Mouse (Mus musculus) heart, postnatal 0 days (tissue): Measurements from ENCODE around the gene Pacsin1.
A peak's percentile ranks its signal among the peaks of the same experiment; 100 is the strongest.

Experiments
- CTCF ChIP-seq: IDR thresholded peaks from 2 replicates; pipeline ENCODE4 v1.5.1; 2016; ENCODE audit warnings: antibody characterized with exemption, control low read depth, low read depth
- EP300 ChIP-seq: IDR thresholded peaks from 2 replicates; pipeline ENCODE4 v1.6.1; 2016; ENCODE audit warnings: antibody characterized with exemption, low read depth

GRCm38 (mm10) chr17:27650160-27650559 lies 5.1 kb upstream of the Pacsin1 start:
- TF ChIP-seq CTCF (peak; percentile 60), EP300 (no peak)
